Mouse (Mus musculus): ENCODE data around the gene Clasrp.

The Clasrp gene

GRCm38 (mm10) chr7:19562643-19563410 lies 41.5 kb downstream of the Clasrp start, which contains the start of gene Ppp1r37:
Gene Ppp1r37 (minus strand): TSS chr7:19563076.
- DNase-seq (ENCODE audit: low spot score): no peak

- DNase-seq (ENCODE audit: low spot score): peak; percentile 87
Measured at GRCm38 (mm10) chr7:19561765-19562642, 42.3 kb downstream of the Clasrp start.

GRCm38 (mm10) chr7:19561431-19561764 lies 42.9 kb downstream of the Clasrp start:
- no peak for DNase-seq (ENCODE audit: low spot score)

- no peak for DNase-seq (ENCODE audit: low spot score)
Measured at GRCm38 (mm10) chr7:19560491-19561260, 43.6 kb downstream of the Clasrp start.

- DNase-seq (ENCODE audit: low spot score): no peak
Measured at GRCm38 (mm10) chr7:19558965-19559364, 45.3 kb downstream of the Clasrp start.

- no peak for DNase-seq (ENCODE audit: low spot score)
Measured at GRCm38 (mm10) chr7:19557982-19558900, 46.0 kb downstream of the Clasrp start.

- no peak for DNase-seq (ENCODE audit: low spot score)
Measured at GRCm38 (mm10) chr7:19557086-19557485, 47.2 kb downstream of the Clasrp start.

GRCm38 (mm10) chr7:19554168-19554567 lies 50.1 kb downstream of the Clasrp start:
- DNase-seq (ENCODE audit: low spot score): no peak

- DNase-seq (ENCODE audit: low spot score): no peak
Measured at GRCm38 (mm10) chr7:19552443-19552842, 51.8 kb downstream of the Clasrp start.

GRCm38 (mm10) chr7:19551634-19552033 lies 52.7 kb downstream of the Clasrp start:
- DNase-seq (ENCODE audit: low spot score): no peak

GRCm38 (mm10) chr7:19549394-19549793 lies 54.9 kb downstream of the Clasrp start:
- DNase-seq (ENCODE audit: low spot score): peak; percentile 46

GRCm38 (mm10) chr7:19547344-19547969 lies 56.8 kb downstream of the Clasrp start:
- no peak for DNase-seq (ENCODE audit: low spot score)

- no peak for DNase-seq (ENCODE audit: low spot score)
Measured at GRCm38 (mm10) chr7:19546007-19546406, 58.3 kb downstream of the Clasrp start.

- peak; percentile 66 for DNase-seq (ENCODE audit: low spot score)
Measured at GRCm38 (mm10) chr7:19543584-19543983, 60.7 kb downstream of the Clasrp start.

GRCm38 (mm10) chr7:19542155-19542691 lies 62.1 kb downstream of the Clasrp start:
- no peak for DNase-seq (ENCODE audit: low spot score)

- DNase-seq (ENCODE audit: low spot score): no peak
Measured at GRCm38 (mm10) chr7:19541681-19542154, 62.6 kb downstream of the Clasrp start.

- no peak for DNase-seq (ENCODE audit: low spot score)
Measured at GRCm38 (mm10) chr7:19540771-19541566, 63.3 kb downstream of the Clasrp start.

GRCm38 (mm10) chr7:19534676-19535075 lies 69.6 kb downstream of the Clasrp start:
- DNase-seq (ENCODE audit: low spot score): no peak

GRCm38 (mm10) chr7:19532240-19532639 lies 72.0 kb downstream of the Clasrp start:
- no peak for DNase-seq (ENCODE audit: low spot score)
